Mouse (Mus musculus) monocyte, adult 2 months (primary cell): ENCODE results near the gene Tyw5.

Experiments
- DNase-seq, 2 experiments: peaks; one replicate each; pipeline ENCODE4 v3.0.0; 2022; ENCODE audit warnings: low spot score in 2 of 2, low read depth in 1 of 2

Gene Tyw5

GRCm38 (mm10) chr1:57388402-57389155, 18.3 kb downstream of the Tyw5 start:
- no peak for DNase-seq

- no peak for DNase-seq
Measured at GRCm38 (mm10) chr1:57387876-57388275, 19.0 kb downstream of the Tyw5 start.

GRCm38 (mm10) chr1:57386519-57386918, 20.4 kb downstream of the Tyw5 start:
- no peak for DNase-seq

GRCm38 (mm10) chr1:57377376-57378341, 29.2 kb downstream of the Tyw5 start, which contains the start of gene 1700066M21Rik:
1700066M21Rik (plus strand) TSS chr1:57377620.
- peak; percentile 78 to 90 for DNase-seq

GRCm38 (mm10) chr1:57376806-57377205, 30.1 kb downstream of the Tyw5 start:
- DNase-seq, result no peak

GRCm38 (mm10) chr1:57375276-57375675, 31.6 kb downstream of the Tyw5 start:
- no peak for DNase-seq

GRCm38 (mm10) chr1:57370451-57370850, 36.5 kb downstream of the Tyw5 start:
- no peak for DNase-seq

GRCm38 (mm10) chr1:57369111-57369510, 37.8 kb downstream of the Tyw5 start:
- DNase-seq, result no peak

GRCm38 (mm10) chr1:57367446-57367845, 39.5 kb downstream of the Tyw5 start:
- no peak for DNase-seq

- DNase-seq, result no peak
Measured at GRCm38 (mm10) chr1:57358546-57358945, 48.4 kb downstream of the Tyw5 start.

GRCm38 (mm10) chr1:57351941-57352340, 55.0 kb downstream of the Tyw5 start:
- no peak for DNase-seq

- DNase-seq, result no peak
Measured at GRCm38 (mm10) chr1:57347487-57347886, 59.4 kb downstream of the Tyw5 start.

GRCm38 (mm10) chr1:57341197-57341596, 65.7 kb downstream of the Tyw5 start:
- no peak for DNase-seq

- DNase-seq, result no peak
Measured at GRCm38 (mm10) chr1:57339156-57339796, 67.6 kb downstream of the Tyw5 start.
